Mouse (Mus musculus): ENCODE measurements around the gene Galnt10. TPM values are rescaled to one million over a fixed set of nuclear protein-coding genes. Genes with fewer than 3 reads are reported as not detected.

The Galnt10 gene
- total RNA-seq, 1 experiment, result 13.5 TPM

DNA sequence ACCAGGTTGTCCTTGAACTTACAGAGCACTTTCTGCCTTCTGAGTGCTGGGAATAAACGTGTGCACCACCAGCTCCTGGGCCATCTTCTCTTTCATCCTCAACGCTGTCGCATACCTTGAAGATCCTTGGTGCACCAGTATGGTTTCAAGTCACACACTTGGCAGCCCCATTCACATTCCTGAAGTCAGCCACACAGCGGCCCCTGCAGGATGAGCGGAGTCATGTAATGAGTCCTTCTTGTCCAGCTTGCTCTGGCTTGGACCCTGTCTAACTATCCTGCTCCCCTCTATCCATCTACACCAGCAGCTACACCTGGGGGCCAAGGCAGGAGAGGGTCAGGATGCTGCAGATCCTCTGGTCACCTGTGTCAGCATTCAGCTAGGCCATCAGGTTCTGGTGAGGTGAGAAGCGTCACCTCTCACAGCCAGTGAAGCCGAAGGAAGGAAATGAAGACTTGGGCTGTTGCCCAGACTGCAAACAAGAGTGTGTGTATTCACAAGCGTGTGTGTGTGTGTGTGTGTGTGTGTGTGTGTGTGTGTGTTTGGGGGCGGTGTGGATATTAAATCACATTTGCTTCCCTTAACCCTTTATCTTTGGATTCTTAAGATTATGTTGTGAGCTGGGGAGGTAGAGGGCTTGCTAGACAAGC is 18.0 kb upstream of the Galnt10 start:
- TF ChIP-seq ZC3H11A (IDR thresholded peaks at IDR 0.05; ENCODE audit: borderline replicate concordance, low read depth, low read length) (peak; percentile 37; the same call in 1 of the 2 replicates), MAFK (IDR thresholded peaks at IDR 0.05; ENCODE audit: insufficient read depth, low read depth, low read length) (no peak), ZNF384 (IDR thresholded peaks at IDR 0.05; ENCODE audit: low read depth, low read length) (no peak)
- in situ Hi-C loops (cut with MboI; ENCODE audit: low sequenced_read_pairs in 2 of 2, unreplicated experiment in 2 of 2), result no loop called here
- Histone ChIP-seq H3K9me3 (ENCODE audit: control insufficient read depth, insufficient read depth, low read depth, low read length) (no peaks in the 10 kb centered on the region), H3K4me3 (ENCODE audit: insufficient read depth in 1 of 2, low read depth in 1 of 2, low read length in 2 of 2, poor library complexity in 1 of 2, severe bottlenecking in 1 of 2) (no peak overlapping the region), H3K36me3 (ENCODE audit: control insufficient read depth, insufficient read depth, low read length, poor library complexity, severe bottlenecking) (no peaks in the 10 kb centered on the region), H3K9ac (ENCODE audit: insufficient read depth, low read depth, low read length, poor library complexity, severe bottlenecking) (no peak overlapping the region), H3K4me1 (ENCODE audit: control insufficient read depth in 2 of 2, insufficient read depth in 2 of 2, low read length in 2 of 2, poor library complexity in 1 of 2) (no peaks in the 10 kb centered on the region), H3K27ac (ENCODE audit: insufficient read depth, low read depth, low read length, poor library complexity, severe bottlenecking) (no peak overlapping the region)
- DNase-seq (ENCODE audit: low read depth, low spot score), result no peak

DNA sequence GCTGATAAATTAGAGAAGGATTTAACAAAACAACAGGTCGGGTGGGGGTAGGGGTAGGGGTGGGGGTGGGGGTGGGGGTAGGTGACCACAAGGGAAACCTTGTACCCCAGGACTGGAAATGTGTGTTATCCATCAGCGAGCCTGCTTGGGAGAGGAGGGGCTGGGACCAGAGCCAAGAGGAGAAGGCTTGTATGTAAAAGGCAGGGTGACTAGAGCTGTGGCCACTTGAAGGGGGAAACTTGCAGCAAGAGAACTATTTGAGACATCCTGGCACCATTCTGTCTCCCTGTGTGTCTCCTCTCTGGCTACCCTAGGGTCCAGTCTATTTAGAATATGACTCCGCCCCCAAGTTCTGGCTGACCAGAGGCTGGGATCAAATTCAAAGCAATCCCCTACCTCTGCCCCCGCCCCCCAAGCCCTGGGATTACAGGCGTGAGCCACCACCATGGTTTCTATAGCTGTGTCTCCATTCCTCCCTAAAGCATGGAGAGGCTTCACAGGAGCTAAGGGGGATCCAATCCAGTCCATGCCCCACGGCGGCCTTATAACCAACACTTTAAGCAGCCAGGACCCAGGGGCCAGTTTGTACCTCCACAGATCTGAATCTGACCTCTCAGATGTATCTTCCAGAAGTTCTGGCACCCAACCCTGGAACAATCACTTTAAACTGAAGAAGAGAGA is 13.3 kb upstream of the Galnt10 start:
- no peaks in the 10 kb centered on the region for H3K9me3 ChIP-seq (ENCODE audit: control insufficient read depth, insufficient read depth, low read depth, low read length)
- H3K9ac ChIP-seq (ENCODE audit: insufficient read depth, low read depth, low read length, poor library complexity, severe bottlenecking), result no peak overlapping the region
- DNase-seq (ENCODE audit: low read depth, low spot score), result no peak
- TF ChIP-seq CHD2 (IDR thresholded peaks at IDR 0.05; ENCODE audit: low read depth, low read length) (no peak), HCFC1 (IDR thresholded peaks at IDR 0.05; ENCODE audit: borderline replicate concordance, insufficient read depth, low read length) (no peak), ZNF384 (IDR thresholded peaks at IDR 0.05; ENCODE audit: low read depth, low read length) (no peak), MAFK (IDR thresholded peaks at IDR 0.05; ENCODE audit: insufficient read depth, low read depth, low read length) (no peak), ZC3H11A (IDR thresholded peaks at IDR 0.05; ENCODE audit: borderline replicate concordance, low read depth, low read length) (no peak)
- H3K36me3 ChIP-seq (ENCODE audit: control insufficient read depth, insufficient read depth, low read length, poor library complexity, severe bottlenecking), result no peaks in the 10 kb centered on the region
- H3K4me1 ChIP-seq (ENCODE audit: control insufficient read depth in 2 of 2, insufficient read depth in 2 of 2, low read length in 2 of 2, poor library complexity in 1 of 2), result no peaks in the 10 kb centered on the region
- no peak overlapping the region for H3K27ac ChIP-seq (ENCODE audit: insufficient read depth, low read depth, low read length, poor library complexity, severe bottlenecking)
- H3K4me3 ChIP-seq (ENCODE audit: insufficient read depth in 1 of 2, low read depth in 1 of 2, low read length in 2 of 2, poor library complexity in 1 of 2, severe bottlenecking in 1 of 2), result no peak overlapping the region; a peak in 1 of 4 replicates
- in situ Hi-C loops (cut with MboI; ENCODE audit: low sequenced_read_pairs in 2 of 2, unreplicated experiment in 2 of 2), result no loop called here

DNA sequence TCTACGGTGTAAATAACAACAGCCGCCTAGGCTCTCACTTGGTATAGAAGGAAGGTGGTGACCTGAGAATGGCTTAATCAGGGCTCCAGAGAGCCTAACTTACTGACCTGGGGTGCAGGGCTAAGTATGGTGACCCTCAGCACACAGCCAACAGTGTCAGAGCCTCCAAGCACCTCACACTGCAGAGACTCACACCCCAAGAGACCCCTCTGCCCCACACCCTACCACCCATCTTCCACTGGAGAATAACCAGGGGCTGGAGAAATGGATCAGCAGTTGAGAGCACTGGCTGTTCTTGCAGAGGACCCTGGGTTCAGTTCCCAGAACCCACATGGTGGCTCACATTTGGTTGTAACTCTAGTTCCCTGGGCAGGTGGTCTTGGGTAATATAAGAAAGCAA is 12.2 kb upstream of the Galnt10 start:
- in situ Hi-C loops (cut with MboI; ENCODE audit: low sequenced_read_pairs in 2 of 2, unreplicated experiment in 2 of 2), result no loop called here
- no peak overlapping the region for H3K27ac ChIP-seq (ENCODE audit: insufficient read depth, low read depth, low read length, poor library complexity, severe bottlenecking)
- no peaks in the 10 kb centered on the region for H3K36me3 ChIP-seq (ENCODE audit: control insufficient read depth, insufficient read depth, low read length, poor library complexity, severe bottlenecking)
- no peaks in the 10 kb centered on the region for H3K9me3 ChIP-seq (ENCODE audit: control insufficient read depth, insufficient read depth, low read depth, low read length)
- H3K9ac ChIP-seq (ENCODE audit: insufficient read depth, low read depth, low read length, poor library complexity, severe bottlenecking), result no peak overlapping the region
- no peaks in the 10 kb centered on the region for H3K4me1 ChIP-seq (ENCODE audit: control insufficient read depth in 2 of 2, insufficient read depth in 2 of 2, low read length in 2 of 2, poor library complexity in 1 of 2)
- no peak for DNase-seq (ENCODE audit: low read depth, low spot score)
- H3K4me3 ChIP-seq (ENCODE audit: insufficient read depth in 1 of 2, low read depth in 1 of 2, low read length in 2 of 2, poor library complexity in 1 of 2, severe bottlenecking in 1 of 2), result no peak overlapping the region
- no peak for TF ChIP-seq ZNF384 (IDR thresholded peaks at IDR 0.05; ENCODE audit: low read depth, low read length)
- TF ChIP-seq MAFK (IDR thresholded peaks at IDR 0.05; ENCODE audit: insufficient read depth, low read depth, low read length), result no peak
- no peak for TF ChIP-seq HCFC1 (IDR thresholded peaks at IDR 0.05; ENCODE audit: borderline replicate concordance, insufficient read depth, low read length)
- no peak for TF ChIP-seq ZC3H11A (IDR thresholded peaks at IDR 0.05; ENCODE audit: borderline replicate concordance, low read depth, low read length)
- no peak for TF ChIP-seq CHD2 (IDR thresholded peaks at IDR 0.05; ENCODE audit: low read depth, low read length)

DNA sequence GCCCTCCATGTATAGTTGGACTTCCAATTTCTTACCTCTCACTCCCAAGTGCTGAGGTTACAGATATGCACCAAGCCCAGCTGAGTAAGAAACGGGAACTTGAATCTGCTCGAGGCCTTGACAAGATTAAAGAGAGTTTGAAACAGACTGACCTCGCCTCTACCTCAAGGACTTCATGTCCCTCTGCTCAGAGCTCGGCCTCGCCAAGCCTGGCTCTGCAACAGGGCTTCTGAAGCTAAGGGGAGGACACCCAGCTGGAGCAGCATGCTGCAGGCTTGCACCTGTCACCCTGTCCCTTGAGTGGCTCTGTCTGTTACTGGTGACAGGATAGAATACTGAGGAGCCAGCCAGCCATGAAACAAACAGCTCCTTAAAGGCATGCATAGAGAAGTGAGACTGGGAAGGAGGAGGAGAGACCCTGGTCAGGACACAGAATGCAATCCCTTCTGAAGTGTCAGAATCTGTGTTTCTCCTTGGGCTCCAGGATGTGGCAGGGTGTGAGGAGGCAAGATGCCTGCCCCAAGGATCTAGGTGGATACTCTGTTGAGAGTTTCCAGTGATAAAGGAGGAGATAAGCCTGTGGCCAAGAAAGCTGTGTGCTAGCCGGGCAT is 11.2 kb upstream of the Galnt10 start:
- in situ Hi-C loops (cut with MboI; ENCODE audit: low sequenced_read_pairs in 2 of 2, unreplicated experiment in 2 of 2), result no loop called here
- H3K9me3 ChIP-seq (ENCODE audit: control insufficient read depth, insufficient read depth, low read depth, low read length), result no peaks in the 10 kb centered on the region
- no peaks in the 10 kb centered on the region for H3K36me3 ChIP-seq (ENCODE audit: control insufficient read depth, insufficient read depth, low read length, poor library complexity, severe bottlenecking)
- no peak overlapping the region for H3K9ac ChIP-seq (ENCODE audit: insufficient read depth, low read depth, low read length, poor library complexity, severe bottlenecking)
- no peaks in the 10 kb centered on the region for H3K4me1 ChIP-seq (ENCODE audit: control insufficient read depth in 2 of 2, insufficient read depth in 2 of 2, low read length in 2 of 2, poor library complexity in 1 of 2)
- no peak for DNase-seq (ENCODE audit: low read depth, low spot score)
- TF ChIP-seq MAFK (IDR thresholded peaks at IDR 0.05; ENCODE audit: insufficient read depth, low read depth, low read length) (no peak), HCFC1 (IDR thresholded peaks at IDR 0.05; ENCODE audit: borderline replicate concordance, insufficient read depth, low read length) (no peak), ZC3H11A (IDR thresholded peaks at IDR 0.05; ENCODE audit: borderline replicate concordance, low read depth, low read length) (no peak), ZNF384 (IDR thresholded peaks at IDR 0.05; ENCODE audit: low read depth, low read length) (no peak), CHD2 (IDR thresholded peaks at IDR 0.05; ENCODE audit: low read depth, low read length) (no peak)
- no peak overlapping the region for H3K4me3 ChIP-seq (ENCODE audit: insufficient read depth in 1 of 2, low read depth in 1 of 2, low read length in 2 of 2, poor library complexity in 1 of 2, severe bottlenecking in 1 of 2)
- H3K27ac ChIP-seq (ENCODE audit: insufficient read depth, low read depth, low read length, poor library complexity, severe bottlenecking), result no peak overlapping the region

Measured in ES-E14 (cell line).